Mouse (Mus musculus) kidney, embryonic 16.5 days (tissue): ENCODE data around the gene Ccdc142. TPM values are rescaled to one million over a fixed set of nuclear protein-coding genes. Genes with fewer than 3 reads are reported as not detected.

Source experiments
- ATAC-seq: fragments of 200-750 bp; cut with Nextera tagmentation; 2 replicates; pipeline ENCODE4 v1.8.0; 2017; ENCODE audit warnings: moderate TSS enrichment; ENCODE audit not compliant: low FRiP score, low TSS enrichment
- H3K27ac ChIP-seq: fragments of 300-500 bp; sonication (generic); 2 replicates; pipeline ENCODE4 v1.5.1; 2014; ENCODE audit warnings: low read length
- H3K27me3 ChIP-seq: fragments of 300-500 bp; sonication (generic); 2 replicates; pipeline ENCODE4 v1.6.1; 2014; ENCODE audit warnings: low read length, control low read depth, mixed read lengths; ENCODE audit not compliant: insufficient read depth
- H3K36me3 ChIP-seq: fragments of 300-500 bp; sonication (generic); 2 replicates; pipeline ENCODE4 v1.6.1; 2014; ENCODE audit warnings: low read length, control low read depth, mixed read lengths; ENCODE audit not compliant: insufficient read depth
- H3K4me1 ChIP-seq: fragments of 300-500 bp; sonication (generic); 2 replicates; pipeline ENCODE4 v1.6.1; 2014; ENCODE audit warnings: low read length, control low read depth, mixed read lengths; ENCODE audit not compliant: insufficient read depth
- H3K4me2 ChIP-seq: fragments of 300-500 bp; sonication (generic); replicated peaks from 2 replicates; pipeline ENCODE4 v1.6.1; 2014; ENCODE audit warnings: low read depth, low read length
- H3K4me3 ChIP-seq: fragments of 300-500 bp; sonication (generic); 2 replicates; pipeline ENCODE4 v1.5.1; 2014; ENCODE audit warnings: mild to moderate bottlenecking, low read length
- H3K9ac ChIP-seq: fragments of 300-500 bp; sonication (generic); replicated peaks from 2 replicates; pipeline ENCODE4 v1.6.1; 2014; ENCODE audit warnings: low read length
- H3K9me3 ChIP-seq: fragments of 300-500 bp; sonication (generic); 2 replicates; pipeline ENCODE4 v1.6.1; 2016; ENCODE audit warnings: low read length, control low read depth
- WGBS: fragments of 180-500 bp; shearing (Covaris S2); extraction: QIAGEN DNeasy Blood & Tissue Kit; methylation state at CpG from one replicate; pipeline ENCODE4 v1.1.7; 2014; 5-methylcytosine and 5-hydroxymethylcytosine counted together
- microRNA counts: library from miRNA; unstranded; fragments of <30 nt; microRNA quantifications from one replicate; lab custom pipeline; 2016
- microRNA-seq: library from miRNA; unstranded; fragments of <30 nt; microRNA quantifications from one replicate; pipeline ENCODE4, GENCODE M21; 2016
- polyA plus RNA-seq: library from polyadenylated mRNA; unstranded; fragments of >200 nt; fragmentation: Nextera tagmentation; extraction: Ambion mirVana; gene quantifications from 2 replicates; pipeline ENCODE4 v1.2.1, GENCODE M21; 2015

Ccdc142 gene
- polyA plus RNA-seq, 1 experiment from 2014 or later = 3.9 TPM

DNA sequence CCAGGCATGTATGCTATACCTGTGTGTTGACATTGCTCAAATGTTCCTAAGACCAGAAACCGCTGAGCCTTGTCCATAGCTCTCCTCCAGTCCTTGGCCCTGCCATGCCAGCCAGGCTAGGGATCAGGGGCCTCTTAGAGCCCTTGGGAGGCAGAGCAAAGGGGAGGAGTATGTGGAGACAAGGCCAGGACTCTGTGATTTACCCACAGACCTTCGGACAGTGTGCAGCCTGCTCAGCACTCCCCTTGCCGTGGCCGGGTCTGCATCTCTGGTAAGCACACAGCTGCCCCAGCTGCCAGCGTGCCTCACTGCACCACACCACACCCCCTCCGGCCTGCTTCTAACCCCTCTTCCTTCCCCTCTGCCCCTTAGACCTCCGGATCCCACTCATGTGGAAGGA lies 45.9 kb downstream of the Ccdc142 start:
- Histone ChIP-seq H3K36me3 (peaks cover 41% of the 10 kb centered on the region), H3K9me3 (no peaks in the 10 kb centered on the region), H3K27ac (no peak overlapping the region), H3K27me3 (no peaks in the 10 kb centered on the region), H3K9ac (no peak overlapping the region; the same call in 1 of the 2 replicates), H3K4me1 (peaks cover 9% of the 10 kb centered on the region), H3K4me2 (no peak overlapping the region), H3K4me3 (no peak overlapping the region)
- WGBS = 44% methylated on average over 7 of the region's 7 CpGs
- 0 out of 2 replicates have a peak, but pooled peaks have one; percentile 20 for ATAC-seq

DNA sequence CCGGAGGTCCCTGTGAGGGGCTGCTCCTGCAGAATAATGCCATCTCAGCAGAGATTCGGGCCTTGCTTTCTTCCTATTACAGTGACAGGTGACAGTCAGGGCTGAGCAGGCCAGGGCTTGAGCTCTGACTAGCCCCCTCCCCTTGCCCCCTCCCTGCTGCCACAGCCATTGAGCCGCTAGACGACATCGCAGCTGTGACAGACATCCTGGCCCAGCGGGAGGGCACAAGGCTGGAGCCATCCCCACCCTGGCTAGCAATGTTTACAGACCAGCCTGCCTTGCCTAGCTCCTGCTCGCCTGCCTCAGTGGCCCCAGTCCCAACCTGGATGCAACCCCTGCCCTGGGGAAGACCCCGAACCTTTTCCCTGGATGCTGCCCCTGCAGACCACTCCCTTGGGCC lies 50.3 kb downstream of the Ccdc142 start:
- Histone ChIP-seq H3K36me3 (peaks cover 42% of the 10 kb centered on the region), H3K4me1 (peaks cover 22% of the 10 kb centered on the region), H3K27me3 (no peaks in the 10 kb centered on the region; the same call in 1 of the 2 replicates), H3K9ac (no peak overlapping the region), H3K4me3 (no peak overlapping the region), H3K27ac (no peak overlapping the region), H3K4me2 (no peak overlapping the region), H3K9me3 (no peaks in the 10 kb centered on the region)
- WGBS = 45% methylated on average over 8 of the region's 8 CpGs
- ATAC-seq = no peak

DNA sequence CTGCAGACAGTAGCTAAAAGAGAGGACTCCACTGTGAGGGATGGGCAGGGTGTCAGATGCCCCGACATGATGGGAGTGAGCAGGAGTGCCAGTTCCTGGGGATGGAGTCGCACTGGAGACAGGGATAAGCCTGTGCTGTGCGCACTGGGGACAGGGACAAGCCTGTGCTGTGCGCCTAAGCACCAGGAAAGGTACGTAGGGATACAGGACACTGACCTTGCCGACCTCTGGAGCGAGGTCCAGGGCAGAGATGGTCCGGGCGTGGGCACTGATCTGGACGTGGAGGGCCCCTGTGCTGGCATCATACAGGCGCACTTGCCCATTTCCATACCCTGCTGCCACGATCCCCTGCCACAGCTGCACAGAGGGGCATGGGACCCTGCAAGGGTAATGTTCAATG lies 51.6 kb downstream of the Ccdc142 start:
- Histone ChIP-seq H3K9me3 (no peaks in the 10 kb centered on the region), H3K4me3 (no peak overlapping the region), H3K9ac (no peak overlapping the region), H3K27ac (no peak overlapping the region), H3K4me2 (no peak overlapping the region), H3K36me3 (peaks cover 31% of the 10 kb centered on the region), H3K4me1 (peaks cover 16% of the 10 kb centered on the region), H3K27me3 (no peaks in the 10 kb centered on the region; the same call in 1 of the 2 replicates)
- ATAC-seq = no peak
- 86% methylated on average over 12 of the region's 12 CpGs for WGBS

DNA sequence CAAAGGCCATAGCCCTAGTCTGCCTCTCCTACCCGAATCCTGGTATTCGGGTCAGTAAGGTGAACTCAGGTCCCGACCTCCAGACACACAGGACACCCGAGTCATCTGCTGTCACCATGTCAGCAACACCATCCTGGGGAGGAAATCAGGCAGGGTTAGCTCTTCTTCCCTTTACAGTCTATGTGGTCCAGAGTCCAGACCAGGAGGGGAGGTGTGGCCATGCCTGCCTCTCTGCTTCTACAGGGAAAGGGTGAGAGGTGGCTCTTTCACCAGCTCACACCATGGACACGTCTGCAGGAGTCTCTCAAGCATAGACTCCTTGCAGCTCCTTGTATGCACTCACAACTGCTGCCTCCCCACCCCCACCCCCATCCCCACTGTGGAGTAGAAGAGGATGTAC lies 52.1 kb downstream of the Ccdc142 start:
- Histone ChIP-seq H3K4me1 (peaks cover 16% of the 10 kb centered on the region), H3K27me3 (no peaks in the 10 kb centered on the region; the same call in 1 of the 2 replicates), H3K4me3 (no peak overlapping the region), H3K27ac (no peak overlapping the region), H3K4me2 (no peak overlapping the region), H3K9ac (no peak overlapping the region), H3K9me3 (no peaks in the 10 kb centered on the region), H3K36me3 (peaks cover 30% of the 10 kb centered on the region)
- no peak for ATAC-seq
- 69% methylated on average over 5 of the region's 5 CpGs for WGBS

DNA sequence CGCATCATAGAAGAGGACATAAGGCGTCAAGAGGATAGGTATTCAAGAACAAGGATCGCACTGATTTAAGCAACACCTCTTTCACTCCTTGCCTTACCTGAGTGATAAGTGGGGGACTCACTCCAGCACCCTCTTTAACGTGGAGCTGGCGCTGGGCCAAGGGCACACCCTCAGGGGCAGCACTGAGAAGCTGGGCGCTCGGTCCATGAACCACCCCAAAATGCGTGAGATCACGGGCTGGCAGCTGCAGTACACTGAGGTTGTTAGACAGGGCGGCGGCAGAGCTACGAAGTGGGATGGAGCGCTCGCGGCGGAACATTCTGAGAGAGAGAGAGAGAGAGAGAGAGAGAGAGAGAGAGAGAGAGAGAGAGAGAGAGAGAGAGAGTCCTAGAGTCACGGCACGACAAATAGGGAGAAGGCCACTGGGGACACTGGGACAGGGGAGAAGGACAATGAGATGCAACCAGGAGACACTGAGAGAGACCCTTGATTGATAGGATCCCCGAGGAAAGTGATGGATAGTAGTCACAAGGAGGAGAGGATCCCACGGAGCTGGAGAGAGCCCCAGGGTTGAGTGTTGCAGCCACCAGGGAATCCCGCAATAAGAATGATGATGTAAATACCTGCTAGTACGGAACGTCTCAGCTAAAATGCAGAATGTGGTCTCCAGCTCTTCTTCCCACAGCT lies 54.3 kb downstream of the Ccdc142 start:
- Histone ChIP-seq H3K4me2 (peak overlapping the region; percentile 92), H3K27me3 (peaks cover 5% of the 10 kb centered on the region), H3K9ac (peak overlapping the region; percentile 58), H3K36me3 (peaks cover 14% of the 10 kb centered on the region; the same call in 1 of the 2 replicates), H3K9me3 (no peaks in the 10 kb centered on the region), H3K4me1 (peaks cover 16% of the 10 kb centered on the region), H3K4me3 (peak overlapping the region; percentile 62), H3K27ac (no peak overlapping the region)
- 7% methylated on average over 23 of the region's 23 CpGs for WGBS
- ATAC-seq = peak; percentile 1

DNA sequence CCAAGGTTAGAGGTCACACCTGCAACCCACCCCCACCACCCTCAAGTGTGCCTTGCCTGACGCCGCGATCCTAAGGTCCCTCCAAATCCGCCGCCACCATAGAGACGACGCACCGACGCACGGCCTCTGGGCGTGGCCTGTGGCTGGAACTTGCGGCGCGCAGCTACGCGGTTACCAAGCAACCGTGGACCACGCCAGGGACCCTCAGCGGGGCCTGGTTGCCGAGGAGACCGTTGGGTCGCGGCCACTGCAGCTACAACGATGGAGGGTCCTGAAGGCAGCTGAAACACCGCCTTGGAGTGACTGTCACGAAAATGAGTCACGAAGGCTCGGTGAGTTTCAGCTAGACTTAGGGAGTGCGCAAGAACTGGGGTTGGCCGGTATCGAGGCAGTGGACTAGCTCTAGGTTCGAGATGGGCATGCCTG lies 54.9 kb downstream of the Ccdc142 start, which contains the start of the genes Wdr54 and 1700003E16Rik:
Wdr54 (minus strand) TSS at position 139 of the 426 bp plus-strand sequence.
1700003E16Rik (plus strand) TSS at position 146 of the 426 bp plus-strand sequence.
- Histone ChIP-seq H3K9me3 (no peaks in the 10 kb centered on the region), H3K36me3 (peaks cover 11% of the 10 kb centered on the region; the same call in 1 of the 2 replicates), H3K27ac (no peak within 1 kb of the TSS), H3K9ac (peak within 1 kb of the TSS; percentile 58), H3K4me1 (peaks cover 16% of the 10 kb centered on the region), H3K4me2 (peak within 1 kb of the TSS; percentile 92), H3K4me3 (peak within 1 kb of the TSS; percentile 62), H3K27me3 (peaks cover 10% of the 10 kb centered on the region)
- ATAC-seq = peak; percentile 78
- 2% methylated on average over 32 of the region's 32 CpGs for WGBS

MicroRNAs encoded within 50 kb of the gene (microRNA counts, 519-probe panel; counts per million panel counts)
- microRNA mmu-miR-3470a+mmu-miR-3470b (lab: Ali Mortazavi, UCI) = 971 counts per million, percentile 37 among the panel's probes with 10 or more counts

Small RNA genes lying within 50 kb of the gene (microRNA-seq; reads per million reads assigned to microRNA genes)
- gene Mir3470a = not detected

Other genes starting within 250 kb of the Ccdc142 start
- 1.1 and 1.6 TPM in 2 replicates for gene Sema4f, start 161.8 kb upstream of the Ccdc142 start, polyA plus RNA-seq
- 0.29 and 0.69 TPM in 2 replicates for gene M1ap, start 154.7 kb upstream of the Ccdc142 start, polyA plus RNA-seq
- gene Dok1, start 68.1 kb upstream of the Ccdc142 start, polyA plus RNA-seq = 14.5 and 14.8 TPM in 2 replicates
- gene Loxl3, start 67.4 kb upstream of the Ccdc142 start, polyA plus RNA-seq = 24.4 and 26.1 TPM in 2 replicates
- 244 and 260 TPM in 2 replicates for gene Aup1, start 47.1 kb upstream of the Ccdc142 start, polyA plus RNA-seq
- gene Htra2, start 46.3 kb upstream of the Ccdc142 start, polyA plus RNA-seq = 91.9 and 94.3 TPM in 2 replicates
- gene Dqx1, start 43.8 kb upstream of the Ccdc142 start, polyA plus RNA-seq = 5.0 and 5.2 TPM in 2 replicates
- 0.49 and 0.73 TPM in 2 replicates for gene Tlx2, start 31.3 kb upstream of the Ccdc142 start, polyA plus RNA-seq
- gene Pcgf1, start 23.7 kb upstream of the Ccdc142 start, polyA plus RNA-seq = 43.1 and 44.5 TPM in 2 replicates
- 8.6 TPM in 2 replicates for gene Lbx2, start 15.2 kb upstream of the Ccdc142 start, polyA plus RNA-seq
- gene Gm42688, start within 50 bp of the Ccdc142 start, polyA plus RNA-seq = 2.8 and 3.3 TPM in 2 replicates
- 131 and 143 TPM in 2 replicates for gene Mrpl53, start 7.4 kb downstream of the Ccdc142 start, polyA plus RNA-seq
- gene Mogs, start 13.9 kb downstream of the Ccdc142 start, polyA plus RNA-seq = 10.6 and 34.9 TPM in 2 replicates
- 159 and 160 TPM in 2 replicates for gene Wbp1, start 20.0 kb downstream of the Ccdc142 start, polyA plus RNA-seq
- 14.2 TPM in 2 replicates for gene Ino80b, start 23.8 kb downstream of the Ccdc142 start, polyA plus RNA-seq
- 43.0 and 43.9 TPM in 2 replicates for gene Rtkn, start 33.9 kb downstream of the Ccdc142 start, polyA plus RNA-seq
- gene Wdr54, start 54.8 kb downstream of the Ccdc142 start, polyA plus RNA-seq = 7.7 and 8.0 TPM in 2 replicates
- 2.6 and 2.8 TPM in 2 replicates for gene 1700003E16Rik, start 54.8 kb downstream of the Ccdc142 start, polyA plus RNA-seq
- 97.7 and 101 TPM in 2 replicates for gene Dctn1, start 64.3 kb downstream of the Ccdc142 start, polyA plus RNA-seq
- 0.72 and 0.91 TPM in 2 replicates for gene Slc4a5, start 118.2 kb downstream of the Ccdc142 start, polyA plus RNA-seq
- gene Mthfd2, start 224.3 kb downstream of the Ccdc142 start, polyA plus RNA-seq = 38.5 and 40.5 TPM in 2 replicates
- gene Mob1a, start 224.4 kb downstream of the Ccdc142 start, polyA plus RNA-seq = 70.0 and 73.8 TPM in 2 replicates
- 136 and 142 TPM in 2 replicates for gene Bola3, start 247.5 kb downstream of the Ccdc142 start, polyA plus RNA-seq